Mouse (Mus musculus) 3134 (cell line): Measurements from ENCODE around the gene Ptpn12.
A peak's percentile ranks its signal among the peaks of the same experiment; 100 is the strongest.
"Not testable (repeated sequence)": the region's sequence is repeated elsewhere in the genome, so short reads cannot be mapped to it uniquely, and the experiment has no call there.

Source experiments
- DNase-seq: peaks from one replicate; pipeline ENCODE4 v3.0.0-alpha.2; 2011; ENCODE audit warnings: low spot score; ENCODE audit not compliant: insufficient read length; ENCODE audit errors: extremely low read depth

The Ptpn12 gene

DNA sequence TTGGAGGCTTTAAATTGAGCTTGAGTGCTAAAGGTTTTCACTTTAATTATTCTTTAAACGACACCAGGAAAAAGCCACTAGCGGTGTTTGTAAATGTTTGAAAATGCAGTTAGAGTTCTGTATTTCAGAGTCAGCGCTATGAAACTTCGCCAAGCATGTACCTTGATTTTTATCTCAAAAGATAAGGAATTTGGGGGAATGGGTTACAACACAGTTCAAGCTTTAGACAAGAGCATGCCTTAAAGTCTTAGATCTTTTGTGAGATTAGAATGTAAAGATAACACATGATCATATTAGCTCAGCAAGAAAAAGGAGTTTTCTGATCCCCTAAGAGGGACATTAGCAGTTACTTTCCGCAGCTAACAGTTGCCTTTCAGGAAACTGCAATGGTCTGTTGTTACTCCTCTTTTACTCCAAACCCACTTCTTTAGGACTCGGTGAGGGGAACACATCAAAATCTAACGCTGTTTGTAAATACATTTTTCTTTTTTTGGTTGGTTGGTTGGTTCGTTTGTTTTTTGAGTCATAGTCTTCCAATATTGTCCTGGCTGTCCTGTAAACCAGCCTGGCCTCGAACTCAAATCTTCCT is 103.3 kb downstream of the Ptpn12 start:
- no peak for DNase-seq

GRCm38 (mm10) chr5:20951666-20952281 is 103.9 kb downstream of the Ptpn12 start:
- DNase-seq: peak; percentile 94

- peak; percentile 73 for DNase-seq
Measured at GRCm38 (mm10) chr5:20950855-20951650, 104.7 kb downstream of the Ptpn12 start.

- no peak for DNase-seq
Measured at GRCm38 (mm10) chr5:20950516-20950854, 105.2 kb downstream of the Ptpn12 start.

DNA sequence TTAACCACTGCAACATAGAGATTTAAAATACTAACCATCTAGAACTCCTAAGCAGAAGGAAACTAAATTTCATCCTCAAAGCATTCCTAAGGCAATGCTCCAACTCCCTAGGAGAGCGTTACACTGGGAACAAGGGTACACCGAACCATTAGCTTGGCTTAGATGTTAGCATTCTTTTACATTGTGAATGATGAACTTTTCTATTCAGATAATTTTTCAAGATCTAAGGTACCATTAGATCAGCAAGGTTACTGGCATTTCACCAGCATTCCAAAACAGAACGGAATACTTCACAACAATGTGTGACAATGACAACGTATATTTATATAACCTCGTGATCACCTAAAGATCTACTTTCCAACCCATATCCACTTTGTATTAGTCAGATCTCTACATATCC is 105.6 kb downstream of the Ptpn12 start:
- no peak for DNase-seq

GRCm38 (mm10) chr5:20946906-20947305 is 108.8 kb downstream of the Ptpn12 start:
- DNase-seq: no peak

GRCm38 (mm10) chr5:20944961-20945748 is 110.6 kb downstream of the Ptpn12 start:
- DNase-seq: no peak

GRCm38 (mm10) chr5:20943791-20944190 is 111.9 kb downstream of the Ptpn12 start:
- DNase-seq: not testable (repeated sequence)

- DNase-seq: no peak
Measured at GRCm38 (mm10) chr5:20942523-20942922, 113.2 kb downstream of the Ptpn12 start.

GRCm38 (mm10) chr5:20941205-20941604 is 114.5 kb downstream of the Ptpn12 start:
- no peak for DNase-seq

DNA sequence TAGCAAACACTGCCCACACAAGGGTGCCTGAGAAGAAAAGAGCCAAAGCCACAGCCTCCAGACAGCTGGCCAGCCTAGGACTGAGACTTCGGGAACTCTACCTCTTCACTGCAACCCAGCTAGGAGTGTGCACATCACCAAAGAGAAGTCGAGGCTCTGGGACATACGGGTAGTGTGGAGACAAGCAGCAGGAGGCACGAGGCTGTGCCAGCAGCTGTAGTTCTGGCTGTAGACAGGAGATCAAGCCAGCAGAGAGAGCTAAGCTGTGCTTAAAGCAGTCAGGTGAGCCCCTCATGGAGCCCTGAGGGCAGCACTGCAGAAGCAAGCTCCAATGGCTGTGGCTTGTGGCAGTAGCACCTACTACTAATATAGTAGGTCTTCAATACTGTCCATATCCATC is 115.0 kb downstream of the Ptpn12 start:
- DNase-seq: no peak

DNA sequence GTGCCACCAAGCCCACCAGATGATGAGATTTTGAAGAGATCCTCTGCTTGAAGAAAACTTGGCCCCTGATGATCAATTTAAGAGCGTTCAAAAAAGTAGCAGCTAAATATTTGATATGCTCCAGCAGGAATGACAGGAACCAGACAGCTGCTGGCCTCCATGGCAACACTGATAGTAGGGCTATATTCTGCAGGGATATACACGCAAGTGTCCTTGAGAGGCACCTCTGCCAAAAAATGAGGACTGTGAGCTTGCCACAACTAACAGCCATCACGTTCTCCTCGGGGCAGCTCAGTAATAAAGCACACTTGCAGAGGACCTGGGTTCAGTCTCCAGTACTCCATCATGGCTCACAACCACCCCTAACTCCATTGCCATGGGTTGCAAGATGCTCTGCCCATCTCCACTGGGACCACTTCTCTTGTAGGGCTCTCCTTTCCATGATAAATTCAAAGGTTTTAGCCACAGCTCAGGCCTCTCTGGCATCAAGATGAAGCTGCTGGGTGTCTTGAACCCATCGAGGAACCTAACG is 115.6 kb downstream of the Ptpn12 start:
- DNase-seq: no peak

DNA sequence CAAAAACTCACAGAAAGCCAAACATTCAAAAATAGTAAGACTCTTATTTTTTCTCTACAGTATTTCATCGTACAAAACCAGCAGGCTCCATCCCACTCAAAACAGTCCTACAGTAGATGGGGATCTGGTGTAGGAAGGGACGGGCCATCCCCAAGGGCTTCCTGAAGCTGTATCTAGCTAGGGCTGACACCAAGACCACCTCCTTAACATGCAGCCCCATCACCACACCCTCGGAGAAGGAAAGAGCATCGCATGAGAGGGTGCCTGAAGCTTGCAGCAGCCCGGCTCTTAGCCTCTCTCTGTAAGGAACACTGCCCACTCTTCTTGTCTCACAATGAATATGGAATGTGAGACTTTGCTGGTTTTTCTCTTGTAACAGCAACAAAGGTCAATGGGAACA is 117.2 kb downstream of the Ptpn12 start:
- no peak for DNase-seq
